Mouse (Mus musculus) hindbrain, embryonic 12.5 days (tissue): Measurements from ENCODE around the gene Rasa3. TPM values are rescaled to one million over a fixed set of nuclear protein-coding genes. Genes with fewer than 3 reads are reported as not detected.

ENCODE experiments used
- ATAC-seq: fragments of 200-750 bp; cut with Nextera tagmentation; 2 replicates; pipeline ENCODE4 v1.8.0; 2017; ENCODE audit warnings: moderate TSS enrichment; ENCODE audit not compliant: low FRiP score
- H3K27ac ChIP-seq: fragments of 300-500 bp; sonication (generic); 2 replicates; pipeline ENCODE4 v1.5.1; 2016; ENCODE audit warnings: mild to moderate bottlenecking
- H3K27me3 ChIP-seq: fragments of 300-500 bp; sonication (generic); 2 replicates; pipeline ENCODE4 v1.6.1; 2016; ENCODE audit warnings: mild to moderate bottlenecking
- H3K36me3 ChIP-seq: fragments of 300-500 bp; sonication (generic); 2 replicates; pipeline ENCODE4 v1.6.1; 2016; ENCODE audit warnings: mild to moderate bottlenecking
- H3K4me1 ChIP-seq: fragments of 300-500 bp; sonication (generic); 2 replicates; pipeline ENCODE4 v1.6.1; 2016
- H3K4me2 ChIP-seq: fragments of 300-500 bp; sonication (generic); replicated peaks from 2 replicates; pipeline ENCODE4 v1.6.1; 2016; ENCODE audit warnings: mild to moderate bottlenecking
- H3K4me3 ChIP-seq: fragments of 300-500 bp; sonication (generic); 2 replicates; pipeline ENCODE4 v1.5.1; 2016; ENCODE audit warnings: mild to moderate bottlenecking
- H3K9ac ChIP-seq: fragments of 300-500 bp; sonication (generic); 2 replicates; pipeline ENCODE4 v1.6.1; 2016; ENCODE audit warnings: mild to moderate bottlenecking, moderate library complexity
- H3K9me3 ChIP-seq: fragments of 300-500 bp; sonication (generic); replicated peaks from 2 replicates; pipeline ENCODE4 v1.6.1; 2016; ENCODE audit warnings: mild to moderate bottlenecking
- WGBS: fragments of 180-500 bp; shearing (Covaris S2); methylation state at CpG from one replicate; pipeline ENCODE4 v1.1.7; 2016; 5-methylcytosine and 5-hydroxymethylcytosine counted together
- polyA plus RNA-seq: library from polyadenylated mRNA; unstranded; fragments of >200 nt; fragmentation: Nextera tagmentation; extraction: Ambion mirVana; gene quantifications from 2 replicates; pipeline ENCODE4 v1.2.1, GENCODE M21; 2016

Rasa3 gene
- polyA plus RNA-seq, 1 experiment from 2014 or later: 30.0 TPM

GRCm38 (mm10) chr8:13602621-13603020, 74.8 kb downstream of the Rasa3 start:
- Histone ChIP-seq H3K4me1 (no peaks in the 10 kb centered on the region), H3K4me2 (no peak overlapping the region), H3K27ac (no peak overlapping the region), H3K36me3 (peaks cover 11% of the 10 kb centered on the region), H3K9me3 (no peaks in the 10 kb centered on the region), H3K4me3 (no peak overlapping the region), H3K27me3 (no peaks in the 10 kb centered on the region), H3K9ac (no peak overlapping the region)
- no peak for ATAC-seq
- WGBS: 48% methylated on average over 8 of the region's 8 CpGs

- 91% methylated on average over 11 of the region's 11 CpGs for WGBS
- H3K27me3 ChIP-seq: no peaks in the 10 kb centered on the region
- no peaks in the 10 kb centered on the region for H3K9me3 ChIP-seq
- H3K27ac ChIP-seq: no peak overlapping the region
- no peak overlapping the region for H3K9ac ChIP-seq
- no peak overlapping the region for H3K4me2 ChIP-seq
- no peaks in the 10 kb centered on the region for H3K4me1 ChIP-seq
- no peak for ATAC-seq
- no peak overlapping the region for H3K4me3 ChIP-seq
- H3K36me3 ChIP-seq: peaks cover 25% of the 10 kb centered on the region
Measured at GRCm38 (mm10) chr8:13601166-13601565, 76.2 kb downstream of the Rasa3 start.

- WGBS: 87% methylated on average over 10 of the region's 10 CpGs
Measured at GRCm38 (mm10) chr8:13600716-13601115, 76.7 kb downstream of the Rasa3 start.

GRCm38 (mm10) chr8:13600204-13600603, 77.2 kb downstream of the Rasa3 start:
- no peaks in the 10 kb centered on the region for H3K9me3 ChIP-seq
- no peaks in the 10 kb centered on the region for H3K4me1 ChIP-seq
- no peak overlapping the region for H3K9ac ChIP-seq
- H3K4me3 ChIP-seq: no peak overlapping the region
- ATAC-seq: no peak
- WGBS: 84% methylated on average over 7 of the region's 7 CpGs
- H3K4me2 ChIP-seq: no peak overlapping the region
- peaks cover 21% of the 10 kb centered on the region for H3K36me3 ChIP-seq
- no peak overlapping the region for H3K27ac ChIP-seq
- H3K27me3 ChIP-seq: no peaks in the 10 kb centered on the region

More at GRCm38 (mm10) chr8:13600716-13601115, 76.7 kb downstream of the Rasa3 start:
- no peak overlapping the region for H3K4me3 ChIP-seq
- H3K9me3 ChIP-seq: no peaks in the 10 kb centered on the region
- no peaks in the 10 kb centered on the region for H3K4me1 ChIP-seq
- H3K4me2 ChIP-seq: no peak overlapping the region
- peaks cover 26% of the 10 kb centered on the region for H3K36me3 ChIP-seq
- H3K27me3 ChIP-seq: no peaks in the 10 kb centered on the region
- no peak overlapping the region for H3K9ac ChIP-seq
- no peak for ATAC-seq
- no peak overlapping the region for H3K27ac ChIP-seq

GRCm38 (mm10) chr8:13597777-13598176, 79.6 kb downstream of the Rasa3 start:
- ATAC-seq: no peak
- Histone ChIP-seq H3K4me2 (no peak overlapping the region), H3K27me3 (no peaks in the 10 kb centered on the region), H3K27ac (no peak overlapping the region), H3K9me3 (no peaks in the 10 kb centered on the region), H3K4me1 (no peaks in the 10 kb centered on the region), H3K36me3 (peaks cover 21% of the 10 kb centered on the region), H3K4me3 (no peak overlapping the region), H3K9ac (no peak overlapping the region)
- 91% methylated on average over 6 of the region's 6 CpGs for WGBS

GRCm38 (mm10) chr8:13595861-13596260, 81.5 kb downstream of the Rasa3 start:
- Histone ChIP-seq H3K36me3 (peaks cover 21% of the 10 kb centered on the region), H3K27ac (no peak overlapping the region), H3K4me1 (no peaks in the 10 kb centered on the region), H3K4me3 (no peak overlapping the region), H3K27me3 (no peaks in the 10 kb centered on the region), H3K9ac (no peak overlapping the region), H3K9me3 (no peaks in the 10 kb centered on the region), H3K4me2 (no peak overlapping the region)
- WGBS: 88% methylated on average over 6 of the region's 6 CpGs
- ATAC-seq: no peak

- no peaks in the 10 kb centered on the region for H3K27me3 ChIP-seq
- no peaks in the 10 kb centered on the region for H3K9me3 ChIP-seq
- H3K4me2 ChIP-seq: no peak overlapping the region
- H3K4me3 ChIP-seq: no peak overlapping the region
- no peaks in the 10 kb centered on the region for H3K4me1 ChIP-seq
- H3K36me3 ChIP-seq: peaks cover 21% of the 10 kb centered on the region
- no peak overlapping the region for H3K27ac ChIP-seq
- 86% methylated on average over 11 of the region's 11 CpGs for WGBS
- no peak for ATAC-seq
- H3K9ac ChIP-seq: no peak overlapping the region
Measured at GRCm38 (mm10) chr8:13594884-13595323, 82.5 kb downstream of the Rasa3 start.

GRCm38 (mm10) chr8:13593340-13593739, 84.1 kb downstream of the Rasa3 start:
- 87% methylated on average over 8 of the region's 8 CpGs for WGBS
- no peak for ATAC-seq
- Histone ChIP-seq H3K4me3 (no peak overlapping the region), H3K9ac (no peak overlapping the region), H3K4me2 (no peak overlapping the region), H3K9me3 (no peaks in the 10 kb centered on the region), H3K4me1 (no peaks in the 10 kb centered on the region), H3K27ac (no peak overlapping the region), H3K27me3 (no peaks in the 10 kb centered on the region), H3K36me3 (peaks cover 21% of the 10 kb centered on the region)

GRCm38 (mm10) chr8:13591246-13591645, 86.2 kb downstream of the Rasa3 start:
- Histone ChIP-seq H3K4me1 (no peaks in the 10 kb centered on the region), H3K9ac (no peak overlapping the region)
- 69% methylated on average over 6 of the region's 6 CpGs for WGBS

GRCm38 (mm10) chr8:13589071-13589470, 88.3 kb downstream of the Rasa3 start:
- Histone ChIP-seq H3K4me2 (no peak overlapping the region), H3K9ac (no peak overlapping the region), H3K36me3 (peaks cover 17% of the 10 kb centered on the region), H3K27me3 (no peaks in the 10 kb centered on the region), H3K9me3 (no peaks in the 10 kb centered on the region), H3K4me3 (no peak overlapping the region), H3K4me1 (no peaks in the 10 kb centered on the region), H3K27ac (no peak overlapping the region)
- no peak for ATAC-seq
- WGBS: 80% methylated on average over 6 of the region's 6 CpGs

More at GRCm38 (mm10) chr8:13591246-13591645, 86.2 kb downstream of the Rasa3 start:
- Histone ChIP-seq H3K36me3 (peaks cover 8% of the 10 kb centered on the region; the same call in 1 of the 2 replicates), H3K4me2 (no peak overlapping the region), H3K9me3 (no peaks in the 10 kb centered on the region), H3K27me3 (no peaks in the 10 kb centered on the region), H3K27ac (no peak overlapping the region), H3K4me3 (no peak overlapping the region)
- ATAC-seq: no peak

- no peak for ATAC-seq
- 74% methylated on average over 8 of the region's 8 CpGs for WGBS
- Histone ChIP-seq H3K4me2 (no peak overlapping the region), H3K9ac (no peak overlapping the region), H3K27me3 (no peaks in the 10 kb centered on the region), H3K4me1 (no peaks in the 10 kb centered on the region), H3K4me3 (no peak overlapping the region), H3K9me3 (no peaks in the 10 kb centered on the region), H3K36me3 (peaks cover 47% of the 10 kb centered on the region), H3K27ac (no peak overlapping the region)
Measured at GRCm38 (mm10) chr8:13584652-13585051, 92.8 kb downstream of the Rasa3 start.

- no peak for ATAC-seq
Measured at GRCm38 (mm10) chr8:13577869-13578268, 99.5 kb downstream of the Rasa3 start.

GRCm38 (mm10) chr8:13571999-13572398, 105.4 kb downstream of the Rasa3 start:
- WGBS: 89% methylated on average over 11 of the region's 11 CpGs
- peaks cover 2% of the 10 kb centered on the region; the same call in 1 of the 2 replicates for H3K4me1 ChIP-seq
- no peak overlapping the region for H3K4me3 ChIP-seq
- H3K36me3 ChIP-seq: peaks cover 47% of the 10 kb centered on the region
- H3K9ac ChIP-seq: no peak overlapping the region
- H3K9me3 ChIP-seq: no peaks in the 10 kb centered on the region
- no peak overlapping the region for H3K27ac ChIP-seq
- no peak for ATAC-seq
- no peaks in the 10 kb centered on the region for H3K27me3 ChIP-seq
- no peak overlapping the region for H3K4me2 ChIP-seq

More at GRCm38 (mm10) chr8:13577869-13578268, 99.5 kb downstream of the Rasa3 start:
- H3K36me3 ChIP-seq: peaks cover 65% of the 10 kb centered on the region
- no peak overlapping the region for H3K9ac ChIP-seq
- H3K4me1 ChIP-seq: no peaks in the 10 kb centered on the region
- no peaks in the 10 kb centered on the region for H3K27me3 ChIP-seq
- 95% methylated on average over 6 of the region's 6 CpGs for WGBS
- H3K9me3 ChIP-seq: no peaks in the 10 kb centered on the region
- no peak overlapping the region for H3K4me3 ChIP-seq
- H3K4me2 ChIP-seq: no peak overlapping the region
- H3K27ac ChIP-seq: no peak overlapping the region
